Mouse (Mus musculus): Measurements from ENCODE around the gene Gemin7. TPM values are rescaled to one million over a fixed set of nuclear protein-coding genes. Genes with fewer than 3 reads are reported as not detected.

Gene Gemin7
- polyA plus RNA-seq, 1 experiment = 52.0 TPM

GRCm38 (mm10) chr7:19562643-19563410 lies 14.6 kb downstream of the Gemin7 start, which contains the start of gene Ppp1r37:
Ppp1r37 (minus strand) TSS chr7:19563076.
- peaks cover 23% of the 10 kb centered on the region for H3K4me1 ChIP-seq (ENCODE audit: control insufficient read depth, insufficient read depth, low read length)

DNA sequence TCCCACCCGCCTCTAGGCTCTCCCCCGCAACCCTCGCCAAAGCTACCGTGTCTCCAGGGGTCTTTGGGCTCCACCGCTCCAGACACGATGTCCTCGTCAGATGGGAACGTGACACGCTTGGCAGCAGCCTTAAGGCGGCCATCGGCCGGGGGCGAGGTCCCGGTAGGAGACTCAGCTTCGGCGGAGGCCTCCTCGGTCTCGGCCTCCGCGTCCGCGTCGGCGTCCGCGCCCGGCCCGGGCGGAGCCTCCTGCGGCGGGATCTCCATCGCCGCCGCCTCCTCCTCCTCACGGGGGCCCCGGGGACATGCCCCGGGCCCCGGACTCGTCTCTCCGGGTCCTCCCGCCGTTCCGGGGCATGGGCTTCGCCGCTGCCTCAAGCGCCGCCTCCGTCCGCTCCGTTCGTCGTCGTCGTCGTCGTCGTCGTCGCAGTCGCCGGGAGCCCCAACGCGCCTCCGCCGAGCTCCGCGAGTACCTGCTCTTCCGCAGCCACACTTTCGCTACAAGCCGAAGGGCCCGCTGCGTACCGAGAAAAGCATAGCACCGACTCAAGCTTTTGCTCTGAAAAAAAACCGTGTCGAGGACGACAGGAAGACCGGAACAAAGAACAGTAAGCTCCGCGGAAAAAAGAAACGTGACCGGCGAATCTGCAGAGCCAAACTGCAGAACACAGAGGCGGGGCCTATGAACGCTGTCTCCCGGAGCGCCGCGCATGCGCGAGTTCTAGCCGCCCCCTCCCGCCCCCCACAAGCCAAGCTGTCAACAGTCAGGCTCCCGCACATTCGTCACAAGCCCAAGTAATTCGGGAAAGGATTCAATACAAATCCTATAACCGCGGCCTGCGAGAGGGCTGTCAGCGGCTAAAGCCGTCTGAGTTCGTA lies 15.4 kb downstream of the Gemin7 start:
- Histone ChIP-seq H3K4me3 (ENCODE audit: insufficient read depth, low read length) (peak overlapping the region; percentile 98), H3K4me1 (ENCODE audit: control insufficient read depth, insufficient read depth, low read length) (peaks cover 31% of the 10 kb centered on the region), H3K27ac (ENCODE audit: insufficient read depth, low read depth, low read length) (peak overlapping the region; percentile 92)
- TF ChIP-seq CTCF (IDR thresholded peaks at IDR 0.05; ENCODE audit: low read depth, low read length) = no peak
- TF ChIP-seq POLR2A (IDR thresholded peaks at IDR 0.05; ENCODE audit: borderline replicate concordance, low read depth, low read length) = no peak

More at GRCm38 (mm10) chr7:19562643-19563410, 14.6 kb downstream of the Gemin7 start, which contains the start of gene Ppp1r37:
- H3K4me3 ChIP-seq (ENCODE audit: insufficient read depth, low read length) = peak within 1 kb of the TSS; percentile 98
- no peak for TF ChIP-seq POLR2A (IDR thresholded peaks at IDR 0.05; ENCODE audit: borderline replicate concordance, low read depth, low read length)
- TF ChIP-seq CTCF (IDR thresholded peaks at IDR 0.05; ENCODE audit: low read depth, low read length) = no peak
- peak within 1 kb of the TSS; percentile 92 for H3K27ac ChIP-seq (ENCODE audit: insufficient read depth, low read depth, low read length)

- H3K4me1 ChIP-seq (ENCODE audit: control insufficient read depth, insufficient read depth, low read length) = peaks cover 32% of the 10 kb centered on the region
- peak overlapping the region; percentile 98 for H3K4me3 ChIP-seq (ENCODE audit: insufficient read depth, low read length)
- H3K27ac ChIP-seq (ENCODE audit: insufficient read depth, low read depth, low read length) = peak overlapping the region; percentile 92
- TF ChIP-seq POLR2A (IDR thresholded peaks at IDR 0.05; ENCODE audit: borderline replicate concordance, low read depth, low read length) (no peak), CTCF (IDR thresholded peaks at IDR 0.05; ENCODE audit: low read depth, low read length) (no peak)
Measured at GRCm38 (mm10) chr7:19561431-19561764, 16.0 kb downstream of the Gemin7 start.

DNA sequence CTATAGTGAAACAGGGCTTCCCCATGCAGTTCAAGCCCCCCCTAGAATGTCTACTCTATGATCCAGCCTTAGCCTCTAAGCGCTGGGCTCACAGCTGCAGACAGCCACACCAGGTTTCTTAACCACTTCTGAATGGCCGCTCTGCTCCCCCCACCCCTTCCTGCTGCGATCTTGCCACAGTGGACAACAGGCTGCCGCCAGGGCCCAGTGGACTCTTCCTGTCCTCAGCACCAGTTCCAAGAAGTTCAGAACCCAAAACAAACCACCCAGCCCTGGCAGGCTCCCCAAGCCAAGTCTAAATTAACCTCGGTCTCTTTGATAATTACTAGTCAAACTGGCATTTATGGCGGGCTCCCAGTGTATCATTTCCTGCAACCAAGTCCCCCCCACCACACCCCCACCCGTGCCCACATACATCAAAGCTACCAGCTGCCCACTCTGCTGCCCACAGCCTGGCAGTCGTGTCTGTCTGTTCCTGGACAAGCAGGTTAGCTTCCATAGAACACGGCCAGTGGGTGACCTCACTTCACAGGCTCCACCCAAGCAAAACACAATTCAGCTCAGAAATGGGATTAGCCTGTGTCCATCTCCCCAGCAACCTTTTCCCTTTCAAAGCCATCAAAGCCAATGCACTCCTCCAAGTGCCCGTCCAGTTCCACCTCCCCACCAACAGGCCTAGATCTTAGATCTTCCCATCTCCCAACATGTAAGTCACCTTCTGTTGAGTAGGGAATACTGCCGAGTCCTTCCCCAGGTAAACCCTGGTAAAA lies 16.7 kb downstream of the Gemin7 start:
- Histone ChIP-seq H3K4me1 (ENCODE audit: control insufficient read depth, insufficient read depth, low read length) (peaks cover 32% of the 10 kb centered on the region), H3K27ac (ENCODE audit: insufficient read depth, low read depth, low read length) (peak overlapping the region; percentile 92), H3K4me3 (ENCODE audit: insufficient read depth, low read length) (peak overlapping the region; percentile 98)
- TF ChIP-seq POLR2A (IDR thresholded peaks at IDR 0.05; ENCODE audit: borderline replicate concordance, low read depth, low read length) (no peak), CTCF (IDR thresholded peaks at IDR 0.05; ENCODE audit: low read depth, low read length) (no peak)

GRCm38 (mm10) chr7:19558965-19559364 lies 18.4 kb downstream of the Gemin7 start:
- Histone ChIP-seq H3K27ac (ENCODE audit: insufficient read depth, low read depth, low read length) (peak overlapping the region; percentile 73), H3K4me1 (ENCODE audit: control insufficient read depth, insufficient read depth, low read length) (peaks cover 43% of the 10 kb centered on the region), H3K4me3 (ENCODE audit: insufficient read depth, low read length) (no peak overlapping the region; the same call in 1 of the 2 replicates)
- TF ChIP-seq POLR2A (IDR thresholded peaks at IDR 0.05; ENCODE audit: borderline replicate concordance, low read depth, low read length) (no peak), CTCF (IDR thresholded peaks at IDR 0.05; ENCODE audit: low read depth, low read length) (no peak)

GRCm38 (mm10) chr7:19557982-19558900 lies 19.2 kb downstream of the Gemin7 start:
- Histone ChIP-seq H3K4me1 (ENCODE audit: control insufficient read depth, insufficient read depth, low read length) (peaks cover 48% of the 10 kb centered on the region), H3K4me3 (ENCODE audit: insufficient read depth, low read length) (no peak overlapping the region), H3K27ac (ENCODE audit: insufficient read depth, low read depth, low read length) (peak overlapping the region; percentile 73)
- no peak for TF ChIP-seq POLR2A (IDR thresholded peaks at IDR 0.05; ENCODE audit: borderline replicate concordance, low read depth, low read length)

DNA sequence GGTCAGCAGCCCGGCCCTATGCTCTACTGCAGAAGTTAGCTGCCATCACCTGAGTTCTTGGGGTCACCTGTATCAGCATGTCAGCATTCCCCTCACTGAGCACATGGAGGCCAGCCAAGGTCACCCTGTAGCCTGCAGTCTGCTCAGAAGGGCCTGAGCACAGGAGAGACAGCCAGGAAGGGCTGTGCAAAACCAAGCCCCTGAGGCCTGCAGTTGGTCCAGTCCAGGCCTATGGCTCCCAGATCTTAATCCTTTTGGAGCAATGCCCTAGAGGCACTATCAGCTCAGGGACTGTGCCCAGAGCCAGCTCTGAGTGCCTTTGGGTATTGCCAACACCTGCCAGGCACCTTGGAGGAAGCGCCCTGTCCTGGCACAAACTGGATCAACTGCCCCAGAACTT lies 20.3 kb downstream of the Gemin7 start:
- Histone ChIP-seq H3K4me3 (ENCODE audit: insufficient read depth, low read length) (no peak overlapping the region), H3K27ac (ENCODE audit: insufficient read depth, low read depth, low read length) (no peak overlapping the region), H3K4me1 (ENCODE audit: control insufficient read depth, insufficient read depth, low read length) (peaks cover 56% of the 10 kb centered on the region)
- TF ChIP-seq POLR2A (IDR thresholded peaks at IDR 0.05; ENCODE audit: borderline replicate concordance, low read depth, low read length) = no peak
- TF ChIP-seq CTCF (IDR thresholded peaks at IDR 0.05; ENCODE audit: low read depth, low read length) = no peak

DNA sequence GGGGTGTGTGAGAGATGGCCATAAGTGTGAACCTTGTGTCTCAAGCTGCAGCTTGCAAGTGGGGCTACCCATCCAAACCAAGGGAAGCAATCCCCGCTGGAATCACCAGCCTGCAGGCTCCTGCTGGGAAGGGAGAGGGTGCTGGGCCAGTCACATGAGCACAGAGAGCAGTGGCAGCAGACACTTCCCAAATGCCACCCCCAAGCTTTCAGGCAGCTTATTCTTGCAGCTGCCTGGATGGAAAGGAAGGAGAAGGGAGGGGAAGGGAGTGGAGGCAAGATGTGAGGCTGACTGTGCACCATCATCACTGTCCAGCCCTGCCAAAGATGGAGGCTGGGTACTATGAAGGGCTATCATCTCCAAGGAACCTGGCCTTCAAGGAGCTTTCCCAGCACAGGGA lies 23.2 kb downstream of the Gemin7 start:
- TF ChIP-seq CTCF (IDR thresholded peaks at IDR 0.05; ENCODE audit: low read depth, low read length) (no peak), POLR2A (IDR thresholded peaks at IDR 0.05; ENCODE audit: borderline replicate concordance, low read depth, low read length) (no peak)
- Histone ChIP-seq H3K27ac (ENCODE audit: insufficient read depth, low read depth, low read length) (peak overlapping the region; percentile 26; the same call in 1 of the 2 replicates), H3K4me3 (ENCODE audit: insufficient read depth, low read length) (no peak overlapping the region), H3K4me1 (ENCODE audit: control insufficient read depth, insufficient read depth, low read length) (peaks cover 52% of the 10 kb centered on the region)
